10 mouse cellular contexts compared by ENCODE assay signal in the genomic region with DNA sequence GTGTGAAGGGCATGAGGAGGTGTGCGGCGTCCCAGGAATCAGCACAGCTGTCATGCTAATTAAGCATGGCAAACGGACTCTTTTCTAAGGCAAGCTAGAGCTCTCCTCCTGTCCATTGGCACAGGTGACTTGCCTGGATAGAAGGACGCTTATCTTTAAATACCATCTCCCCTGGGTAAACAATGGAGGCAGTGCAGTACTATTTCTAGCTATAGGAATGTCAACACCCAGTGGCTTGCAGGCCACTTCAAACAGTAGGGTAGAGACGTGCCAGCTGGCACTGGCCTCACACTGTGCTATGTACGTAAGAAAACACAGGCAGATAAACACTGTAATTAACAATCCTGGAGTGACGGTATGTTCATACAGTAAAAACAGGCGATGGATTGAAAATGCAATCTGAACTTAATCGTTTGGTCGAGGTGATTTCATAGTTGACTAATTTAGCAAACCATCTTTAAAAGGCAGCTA. TPM values are rescaled to one million over a fixed set of nuclear protein-coding genes. Genes with fewer than 3 reads are reported as not detected.
DNase-seq lines count a peak whose midpoint lies in the region; ATAC-seq and TF ChIP-seq lines count a peak whose summit lies in the region.
"Had no signal": no experiment of that assay in that cellular context is flagged by ENCODE, and none has a peak within 500 bp of the region (broad histone marks: within the 10 kb centered on the region; RNA-seq: fewer than 3 reads in every experiment).

No protein-coding gene starts in this region.

- no peak overlapping the region for H3K4me3 ChIP-seq in hindbrain, embryonic 12.5 days
- no peak overlapping the region for H3K4me3 ChIP-seq in hindbrain, embryonic 10.5 days
- H3K4me3 ChIP-seq in forebrain, embryonic 13.5 days, result no peak overlapping the region
- H3K4me3 ChIP-seq in kidney, adult 2 months (ENCODE audit: insufficient read depth, low read depth, low read length), result no peak overlapping the region
- H3K4me3 ChIP-seq: midbrain, embryonic 12.5 days had no signal

- peak; percentile 70; the same call in 1 of the 2 replicates for ATAC-seq in hindbrain, embryonic 12.5 days (ENCODE audit: low FRiP score)
- peak; percentile 78 for ATAC-seq in forebrain, embryonic 13.5 days
- no peak for ATAC-seq in activated CD4-positive, CD25-positive, alpha-beta regulatory T cell, adult 4 months

- 57% methylated on average over 10 of the region's 10 CpGs for WGBS in hindbrain, embryonic 12.5 days
- WGBS in hindbrain, embryonic 10.5 days, result 56% methylated on average over 10 of the region's 10 CpGs
- WGBS in forebrain, embryonic 13.5 days, result 35% methylated on average over 10 of the region's 10 CpGs
- WGBS in kidney, adult 2 months, result 36% methylated on average over 10 of the region's 10 CpGs

- no peaks in the 10 kb centered on the region for H3K9me3 ChIP-seq in hindbrain, embryonic 12.5 days (replicated peaks)
- H3K9me3 ChIP-seq in hindbrain, embryonic 10.5 days, result no peaks in the 10 kb centered on the region
- no peaks in the 10 kb centered on the region for H3K9me3 ChIP-seq in forebrain, embryonic 13.5 days (replicated peaks)
- H3K9me3 ChIP-seq: midbrain, embryonic 12.5 days had no signal

- no peak overlapping the region for H3K9ac ChIP-seq in hindbrain, embryonic 12.5 days
- H3K9ac ChIP-seq in forebrain, embryonic 13.5 days, result no peak overlapping the region
- H3K9ac ChIP-seq: midbrain, embryonic 12.5 days had no signal

- no peaks in the 10 kb centered on the region for H3K4me1 ChIP-seq in hindbrain, embryonic 12.5 days
- no peaks in the 10 kb centered on the region for H3K4me1 ChIP-seq in hindbrain, embryonic 10.5 days (replicated peaks)
- H3K4me1 ChIP-seq in forebrain, embryonic 13.5 days, result peaks cover 5% of the 10 kb centered on the region
- H3K4me1 ChIP-seq in kidney, adult 2 months (ENCODE audit: control insufficient read depth, insufficient read depth, low read length), result no peaks in the 10 kb centered on the region
- H3K4me1 ChIP-seq: midbrain, embryonic 12.5 days had no signal

- no peak for TF ChIP-seq POLR2A in kidney, adult 2 months (IDR thresholded peaks at IDR 0.05; ENCODE audit: low read depth, low read length)

- no peak for TF ChIP-seq CTCF in kidney, adult 2 months (conservative IDR thresholded peaks at IDR 0.05; ENCODE audit: insufficient read depth, insufficient read length, low read depth, low read length)

- DNase-seq in hindbrain, embryonic 10.5 days (ENCODE audit: low spot score), result no peak
- DNase-seq in kidney, adult 2 months, result peak; percentile 58
- peak; percentile 67 to 86 for DNase-seq in lung, postnatal 4 days
- DNase-seq in testis, postnatal 10 days (ENCODE audit: low spot score), result no peak
- DNase-seq in T-cell, adult 2 months (ENCODE audit: low spot score), result no peak

- no peaks in the 10 kb centered on the region for H3K36me3 ChIP-seq in hindbrain, embryonic 12.5 days
- no peaks in the 10 kb centered on the region for H3K36me3 ChIP-seq in hindbrain, embryonic 10.5 days
- H3K36me3 ChIP-seq in forebrain, embryonic 13.5 days (ENCODE audit: poor library complexity, severe bottlenecking), result no peaks in the 10 kb centered on the region
- H3K36me3 ChIP-seq in kidney, adult 2 months (ENCODE audit: control insufficient read depth, insufficient read depth, low read length), result no peaks in the 10 kb centered on the region
- H3K36me3 ChIP-seq: midbrain, embryonic 12.5 days had no signal

- H3K27me3 ChIP-seq in hindbrain, embryonic 12.5 days, result no peaks in the 10 kb centered on the region
- H3K27me3 ChIP-seq in hindbrain, embryonic 10.5 days (ENCODE audit: insufficient read depth, poor library complexity, severe bottlenecking), result no peaks in the 10 kb centered on the region
- no peaks in the 10 kb centered on the region for H3K27me3 ChIP-seq in forebrain, embryonic 13.5 days
- H3K27me3 ChIP-seq in kidney, adult 2 months (replicated peaks; ENCODE audit: control insufficient read depth, insufficient read depth, low read length), result no peaks in the 10 kb centered on the region
- H3K27me3 ChIP-seq: CH12.LX; midbrain, embryonic 12.5 days had no signal

- H3K4me2 ChIP-seq in hindbrain, embryonic 12.5 days (replicated peaks), result no peak overlapping the region
- H3K4me2 ChIP-seq in forebrain, embryonic 13.5 days, result no peak overlapping the region
- H3K4me2 ChIP-seq: midbrain, embryonic 12.5 days had no signal

- no peak overlapping the region for H3K27ac ChIP-seq in hindbrain, embryonic 12.5 days
- no peak overlapping the region for H3K27ac ChIP-seq in hindbrain, embryonic 10.5 days
- H3K27ac ChIP-seq in forebrain, embryonic 13.5 days, result no peak overlapping the region
- H3K27ac ChIP-seq in kidney, adult 2 months (ENCODE audit: insufficient read depth, low read depth, low read length), result no peak overlapping the region
- H3K27ac ChIP-seq: midbrain, embryonic 12.5 days had no signal

RNA-seq across cellular contexts. Expression of gene Nobox, which starts 28.2 kb away (rescaled TPM):
- not detected in 2 replicates for polyA plus RNA-seq in hindbrain, embryonic 12.5 days (2016; fragmentation: Nextera tagmentation; extraction: Ambion mirVana)
- polyA plus RNA-seq in hindbrain, embryonic 10.5 days (2016; fragmentation: Nextera tagmentation; extraction: Ambion mirVana), result 0.10 TPM in 1 of 2 replicates, not detected in the other
- not detected in 2 replicates for polyA plus RNA-seq in forebrain, embryonic 13.5 days (2015; fragmentation: Nextera tagmentation; extraction: Ambion mirVana)
- 0.10 and 0.19 TPM in 2 replicates for polyA plus RNA-seq in kidney, adult 2 months (2012; rRNA removed)
- polyA plus RNA-seq in activated CD4-positive, CD25-positive, alpha-beta regulatory T cell, adult 4 months (2017; shearing (Covaris generic)), result not detected
- polyA plus RNA-seq: midbrain, embryonic 12.5 days had no signal

Comparison
In these comparisons a context has a peak if more than half of its experiments do, and no peak if none do; other contexts are left out.
1. DNase-seq: peak in kidney, adult 2 months (single experiment) and lung, postnatal 4 days (2 of 2); none in hindbrain, embryonic 10.5 days (single experiment), testis, postnatal 10 days (single experiment) and T-cell, adult 2 months (single experiment).